Mouse (Mus musculus) heart, adult 2 months (tissue): ENCODE data around the gene Sdk2. TPM values are rescaled to one million over a fixed set of nuclear protein-coding genes. Genes with fewer than 3 reads are reported as not detected.
A peak's percentile ranks its signal among the peaks of the same experiment; 100 is the strongest.

Experiments used
- DNase-seq, 2 experiments: peaks; one replicate each; pipeline ENCODE4 v3.0.0; 2021
- H3K27ac ChIP-seq: fragments of 200-600 bp; 2 replicates; pipeline ENCODE4 v1.8.1; 2022
- H3K27me3 ChIP-seq: fragments of 200-500 bp; 2 replicates; pipeline ENCODE4 v1.6.1; 2012; ENCODE audit warnings: mild to moderate bottlenecking, low read length, inconsistent platforms, mixed read lengths; ENCODE audit not compliant: control insufficient read depth, insufficient read depth
- H3K36me3 ChIP-seq: fragments of 200-500 bp; 2 replicates; pipeline ENCODE4 v1.6.1; 2012; ENCODE audit warnings: low read length, inconsistent platforms; ENCODE audit not compliant: control insufficient read depth, insufficient read depth
- H3K4me1 ChIP-seq: fragments of 200-500 bp; 2 replicates; pipeline ENCODE4 v1.6.1; 2011; ENCODE audit warnings: low read length; ENCODE audit not compliant: control insufficient read depth, insufficient read depth
- H3K4me3 ChIP-seq: fragments of 200-600 bp; 2 replicates; pipeline ENCODE4 v1.8.1; 2022
- H3K79me2 ChIP-seq: fragments of 200-500 bp; replicated peaks from 2 replicates; pipeline ENCODE4 v1.6.1; 2012; ENCODE audit warnings: mild to moderate bottlenecking, inconsistent platforms, low read length, moderate library complexity, mixed read lengths; ENCODE audit not compliant: control insufficient read depth, insufficient read depth
- H3K9ac ChIP-seq: fragments of 200-500 bp; 2 replicates; pipeline ENCODE4 v1.6.1; 2012; ENCODE audit warnings: low read depth, mild to moderate bottlenecking, control low read depth, inconsistent platforms, low read length, mixed read lengths
- CTCF ChIP-seq: fragments of 200-600 bp; IDR thresholded peaks from 2 replicates; pipeline ENCODE4 v1.8.1; 2022; ENCODE audit warnings: antibody characterized with exemption, mild to moderate bottlenecking, moderate library complexity
- EP300 ChIP-seq: fragments of 200-500 bp; IDR thresholded peaks from 2 replicates; pipeline ENCODE4 v1.6.1; 2011; ENCODE audit warnings: low read depth, low read length, control low read depth; ENCODE audit not compliant: insufficient read depth
- POLR2A ChIP-seq: fragments of 200-500 bp; IDR thresholded peaks from 2 replicates; pipeline ENCODE4 v1.6.1; 2011; ENCODE audit warnings: mild to moderate bottlenecking, low read depth, low read length, control low read depth; ENCODE audit not compliant: insufficient read depth
- WGBS: fragments of 180-500 bp; shearing (Covaris S2); methylation state at CpG from one replicate; pipeline ENCODE4 v1.1.7; 2018; 5-methylcytosine and 5-hydroxymethylcytosine counted together
- intact Hi-C: fragments of 180-260 bp; cut with DNase I; formaldehyde crosslinking; loops from one replicate; pipeline ENCODE4 v1.15.1; 2025
- polyA plus RNA-seq: library from polyadenylated mRNA; depleted of rRNA; stranded (reverse); fragments of >200 nt; gene quantifications from 2 replicates; pipeline ENCODE4 v1.2.3, GENCODE M21; 2012
- total RNA-seq, 2 experiments: library from RNA; stranded (reverse); gene quantifications; 2 replicates each; pipeline ENCODE4 v1.2.3; 2021

Gene Sdk2
- total and polyA plus RNA-seq, 3 experiments: 0.49 to 1.9 (median 1.5) TPM

- Histone ChIP-seq H3K36me3 (no peaks in the 10 kb centered on the region), H3K4me1 (no peaks in the 10 kb centered on the region), H3K79me2 (no peaks in the 10 kb centered on the region), H3K27me3 (no peaks in the 10 kb centered on the region), H3K27ac (no peak overlapping the region), H3K9ac (no peak overlapping the region), H3K4me3 (no peak overlapping the region)
- intact Hi-C loops: no loop called here
- WGBS: 90% methylated on average over 12 of the region's 12 CpGs
- no peak for TF ChIP-seq POLR2A
- no peak for DNase-seq
These were observed 310.3 kb downstream of the Sdk2 start for GRCm38 (mm10) chr11:113756578-113756977.

- Histone ChIP-seq H3K27ac (no peak overlapping the region), H3K4me1 (no peaks in the 10 kb centered on the region), H3K79me2 (no peaks in the 10 kb centered on the region), H3K36me3 (no peaks in the 10 kb centered on the region), H3K27me3 (no peaks in the 10 kb centered on the region), H3K4me3 (no peak overlapping the region), H3K9ac (no peak overlapping the region)
- TF ChIP-seq POLR2A: no peak
- no peak for TF ChIP-seq CTCF
- no peak for TF ChIP-seq EP300
- intact Hi-C loops: no loop called here
- no peak for DNase-seq
- WGBS: 90% methylated on average over 14 of the region's 14 CpGs
These were observed 311.0 kb downstream of the Sdk2 start for GRCm38 (mm10) chr11:113755878-113756277.

- Histone ChIP-seq H3K4me1 (no peaks in the 10 kb centered on the region), H3K36me3 (no peaks in the 10 kb centered on the region), H3K79me2 (no peaks in the 10 kb centered on the region), H3K27me3 (no peaks in the 10 kb centered on the region), H3K9ac (no peak overlapping the region), H3K4me3 (no peak overlapping the region), H3K27ac (no peak overlapping the region)
- WGBS: 85% methylated on average over 9 of the region's 9 CpGs
- intact Hi-C loops: no loop called here
- DNase-seq: no peak
- TF ChIP-seq CTCF: no peak
- no peak for TF ChIP-seq POLR2A
- TF ChIP-seq EP300: no peak
These were observed 312.0 kb downstream of the Sdk2 start for GRCm38 (mm10) chr11:113754845-113755244.

GRCm38 (mm10) chr11:113752685-113753430, 314.0 kb downstream of the Sdk2 start:
- no peaks in the 10 kb centered on the region for H3K79me2 ChIP-seq
- H3K4me3 ChIP-seq: no peak overlapping the region
- no peak overlapping the region for H3K27ac ChIP-seq
- H3K9ac ChIP-seq: no peak overlapping the region
- H3K4me1 ChIP-seq: peaks cover 10% of the 10 kb centered on the region
- H3K27me3 ChIP-seq: no peaks in the 10 kb centered on the region
- 94% methylated on average over 10 of the region's 10 CpGs for WGBS
- intact Hi-C loops: no loop called here
- no peak for DNase-seq
- no peaks in the 10 kb centered on the region for H3K36me3 ChIP-seq
- TF ChIP-seq CTCF: no peak
- TF ChIP-seq POLR2A: no peak
- no peak for TF ChIP-seq EP300

GRCm38 (mm10) chr11:113752158-113752661, 314.6 kb downstream of the Sdk2 start:
- TF ChIP-seq POLR2A (no peak), CTCF (no peak), EP300 (no peak)
- H3K27ac ChIP-seq: peak overlapping the region; percentile 93
- DNase-seq: no peak
- H3K4me3 ChIP-seq: peak overlapping the region; percentile 70
- no peaks in the 10 kb centered on the region for H3K27me3 ChIP-seq
- peaks cover 2% of the 10 kb centered on the region; the same call in 1 of the 2 replicates for H3K79me2 ChIP-seq
- intact Hi-C loops: no loop called here
- H3K9ac ChIP-seq: peak overlapping the region; percentile 50
- peaks cover 13% of the 10 kb centered on the region for H3K4me1 ChIP-seq
- no peaks in the 10 kb centered on the region for H3K36me3 ChIP-seq
- 18% methylated on average over 15 of the region's 15 CpGs for WGBS

- intact Hi-C loops: loop anchor here (1.0 to 2.0 kb wide), 4 partner anchors 41 to 56 kb away; partner anchors contain the start of gene Cpsf4l
- H3K4me1 ChIP-seq: peaks cover 13% of the 10 kb centered on the region
- under 1% methylated on average over 44 of the region's 44 CpGs for WGBS
- TF ChIP-seq POLR2A (peak; percentile 93), CTCF (no peak), EP300 (peak; percentile 69; the same call in 1 of the 2 replicates)
- peaks cover 2% of the 10 kb centered on the region; the same call in 1 of the 2 replicates for H3K79me2 ChIP-seq
- H3K27ac ChIP-seq: peak within 1 kb of the TSS; percentile 93
- DNase-seq: peak; percentile 86 to 89
- no peaks in the 10 kb centered on the region for H3K27me3 ChIP-seq
- H3K4me3 ChIP-seq: peak within 1 kb of the TSS; percentile 70
- no peaks in the 10 kb centered on the region for H3K36me3 ChIP-seq
- H3K9ac ChIP-seq: peak within 1 kb of the TSS; percentile 98
These were observed 315.3 kb downstream of the Sdk2 start, which contains the start of gene Cdc42ep4 for GRCm38 (mm10) chr11:113751484-113752084. Cdc42ep4 (minus strand) TSS chr11:113751881.
